Mouse (Mus musculus): Measurements from ENCODE around the gene Narfl.

DNA sequence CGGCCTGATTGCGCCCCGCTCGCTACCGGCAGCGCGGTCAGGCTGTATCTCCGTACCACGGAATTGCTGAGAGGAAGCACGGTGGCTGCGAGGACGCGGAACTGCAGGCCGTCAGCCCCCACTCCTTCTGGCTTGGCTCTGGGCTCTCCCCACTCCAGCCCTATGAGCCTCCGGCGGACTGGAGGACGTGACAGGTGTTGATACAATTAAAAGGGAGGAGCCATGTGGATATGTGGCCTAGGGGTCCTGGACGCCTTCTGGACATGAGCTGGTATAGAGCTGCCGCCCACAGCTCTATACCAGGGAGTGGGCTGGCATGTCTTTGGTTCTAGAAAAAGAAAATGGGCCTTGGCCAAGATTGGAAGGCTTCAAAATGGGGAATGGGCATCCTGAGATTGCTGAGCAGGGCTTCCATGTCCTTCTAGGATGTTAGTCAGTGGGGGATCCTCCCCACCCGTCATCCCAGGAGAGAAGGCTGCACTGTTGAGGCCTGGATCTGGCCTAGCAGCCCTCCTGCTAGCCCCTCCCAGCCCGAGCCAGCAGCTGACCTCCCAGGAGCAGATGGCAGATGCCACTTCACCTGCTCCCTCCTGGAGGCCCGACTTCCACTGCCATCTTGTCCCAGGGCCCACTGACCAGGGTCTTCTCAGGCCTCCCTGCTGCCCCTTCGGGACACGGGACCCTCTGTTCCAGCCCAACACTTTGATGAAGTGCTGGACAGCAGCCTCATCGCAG is 36.2 kb downstream of the Narfl start:
- TF ChIP-seq CTCF (IDR thresholded peaks at IDR 0.05; ENCODE audit: low read depth): no peak
- TF ChIP-seq EP300 (IDR thresholded peaks at IDR 0.05; ENCODE audit: low read depth): no peak

Measured in liver, postnatal 0 days (tissue).